Mouse (Mus musculus) v-Abl transformed pro-B cells (cell line): Measurements from ENCODE around the gene Rfc1.

Experiments
- in situ Hi-C, 2 experiments: fragments of 400-800 bp; cut with MboI; formaldehyde crosslinking; loops; one replicate each; pipeline ENCODE4 v1.15.1; 2025; ENCODE audit not compliant: unreplicated experiment in 2 of 2

The Rfc1 gene

DNA sequence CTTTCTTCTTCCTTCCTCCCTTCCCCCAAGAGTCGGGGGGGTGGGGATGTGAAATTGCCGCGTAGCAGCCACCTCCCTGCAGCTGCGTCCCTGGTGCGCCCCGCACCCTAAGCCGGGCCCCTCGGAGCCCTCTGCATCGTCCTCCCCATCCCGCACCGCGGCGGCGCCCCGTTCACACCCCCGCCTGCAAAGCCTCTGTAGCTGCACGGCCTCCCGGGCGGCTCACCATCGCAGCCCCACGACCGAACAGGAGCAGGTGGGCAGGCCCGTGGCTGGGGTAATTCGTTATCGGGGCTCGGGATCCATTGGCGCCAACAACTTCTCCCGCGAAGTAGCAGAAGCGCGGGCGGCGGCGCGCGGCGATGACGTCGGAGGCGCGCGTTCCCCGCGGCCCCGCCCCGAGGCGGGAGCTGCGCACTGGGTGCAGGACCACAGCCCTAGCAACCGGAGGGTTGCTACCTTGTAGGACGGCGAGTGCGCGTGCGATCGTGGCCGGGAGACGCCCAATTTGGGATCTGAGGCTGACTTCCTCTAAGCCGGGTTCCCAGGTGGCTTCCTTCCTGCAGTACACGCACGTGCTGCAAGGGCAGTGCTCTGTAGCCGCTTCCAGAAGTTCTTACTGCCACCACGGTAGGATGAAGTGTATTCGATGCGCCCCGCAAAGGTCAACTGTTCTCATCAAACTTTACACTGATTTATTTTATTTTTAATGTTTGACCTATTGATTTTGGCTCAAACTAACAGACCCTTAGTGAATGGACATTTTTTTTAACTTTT is at the start of gene Rfc1:
Gene Rfc1, minus strand, starts transcription at position 373 of the 777 bp plus-strand sequence.
- in situ Hi-C loops = loop anchor here (5.0 to 10.0 kb wide), 3 partner anchors 47 to 359 kb away; partner anchors contain the start of genes Lias (in 1 of the 2), Pds5a (in 1 of the 2) and Rpl9 (in 1 of the 2)

DNA sequence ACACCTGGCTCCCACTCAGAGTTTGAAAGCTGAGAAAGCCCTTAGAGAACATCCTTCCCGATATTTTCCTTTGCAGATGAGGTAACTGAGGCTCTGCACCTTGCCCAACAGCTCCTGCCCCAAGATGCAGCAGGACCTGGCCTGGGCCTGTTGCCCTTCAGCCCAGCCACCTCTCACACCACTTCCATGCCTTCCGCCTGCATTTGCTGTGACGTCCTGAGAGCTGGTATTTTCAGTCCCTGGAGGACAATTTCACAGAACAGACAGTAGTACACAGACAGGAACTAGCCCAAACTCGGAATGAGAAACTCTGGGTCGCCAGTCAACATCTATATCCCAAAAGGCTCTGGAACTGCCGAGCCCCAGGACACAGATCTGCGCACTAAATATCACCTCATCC is 39.3 kb upstream of the Rfc1 start:
- in situ Hi-C loops = loop anchor here in 1 of 2 experiments (25.0 kb wide), 2 partner anchors 863 to 1638 kb away; no protein-coding TSS in a partner anchor

DNA sequence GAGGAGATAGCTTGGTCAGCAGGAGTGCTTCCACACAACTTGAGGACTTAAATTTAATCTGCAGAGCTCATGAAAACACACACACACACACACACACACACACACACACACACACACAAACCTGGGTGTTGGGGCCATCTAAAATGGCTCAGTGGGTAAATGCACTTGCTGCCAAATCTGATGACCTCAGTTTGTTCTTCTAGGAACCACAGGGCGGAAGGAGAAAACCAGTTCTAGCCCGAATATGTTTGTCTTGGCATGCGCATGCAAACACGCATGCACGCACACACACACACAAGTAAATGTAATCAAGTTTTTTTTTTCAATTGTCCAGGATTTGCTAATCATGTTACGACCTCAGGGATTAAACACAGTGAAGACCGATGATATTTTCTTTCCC is 36.1 kb upstream of the Rfc1 start:
- in situ Hi-C loops = no loop called here

DNA sequence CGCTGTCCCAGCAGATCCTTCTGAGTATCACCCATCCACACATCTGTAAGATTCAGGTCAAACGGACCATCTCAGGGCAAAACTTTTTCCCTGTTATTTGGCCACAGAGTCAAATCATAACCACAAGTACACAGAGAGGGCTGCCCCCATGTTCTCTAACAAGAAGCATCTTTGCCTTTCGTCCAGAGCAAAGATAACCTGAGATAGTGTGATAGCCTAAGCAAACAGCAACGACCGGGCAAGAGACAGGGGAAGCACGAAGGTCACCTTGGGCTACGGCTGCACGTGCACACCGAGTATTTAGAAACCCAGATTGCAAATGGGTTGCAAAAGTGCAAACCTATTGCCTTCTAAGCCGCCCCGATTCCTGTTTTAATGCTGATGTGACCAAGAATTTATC is 32.4 kb upstream of the Rfc1 start:
- in situ Hi-C loops = no loop called here

DNA sequence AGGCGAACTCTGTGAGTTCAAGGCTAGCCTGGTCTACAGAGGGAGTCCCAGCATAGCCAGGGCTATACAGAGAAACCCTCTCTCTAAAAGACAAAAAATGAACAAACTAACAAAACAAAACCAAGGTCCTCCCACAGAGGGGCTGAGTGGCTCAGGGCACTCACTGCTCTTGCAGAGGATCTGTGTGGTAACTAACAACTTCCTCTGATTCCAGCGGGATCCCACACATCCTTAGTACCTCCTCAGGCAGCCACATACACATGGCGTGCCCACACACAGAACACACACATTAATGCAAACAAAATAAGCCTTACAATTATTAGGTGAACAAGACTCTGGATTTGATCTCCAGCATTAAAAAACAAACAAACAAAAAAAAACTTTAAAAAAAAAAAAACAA is 22.3 kb upstream of the Rfc1 start:
- in situ Hi-C loops = no loop called here

DNA sequence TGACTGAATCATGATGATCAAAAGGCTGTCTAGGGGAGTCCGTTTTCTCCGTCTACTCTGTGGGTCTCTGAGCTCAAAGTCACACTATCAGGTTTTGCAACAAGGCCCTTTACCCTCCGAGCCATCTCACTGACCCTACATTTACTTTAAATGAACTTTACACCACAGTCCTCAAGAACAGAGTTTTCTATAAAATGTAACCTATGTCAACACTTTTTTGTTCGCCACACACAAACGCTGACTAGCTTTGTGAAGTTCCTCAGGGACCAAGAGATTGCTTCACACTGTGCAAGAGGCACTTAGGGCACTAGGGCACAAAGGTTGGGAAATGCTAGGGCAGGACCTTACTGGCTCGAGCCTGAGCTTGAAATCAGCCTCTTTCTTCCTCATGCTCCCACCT is 21.4 kb upstream of the Rfc1 start:
- in situ Hi-C loops = no loop called here

DNA sequence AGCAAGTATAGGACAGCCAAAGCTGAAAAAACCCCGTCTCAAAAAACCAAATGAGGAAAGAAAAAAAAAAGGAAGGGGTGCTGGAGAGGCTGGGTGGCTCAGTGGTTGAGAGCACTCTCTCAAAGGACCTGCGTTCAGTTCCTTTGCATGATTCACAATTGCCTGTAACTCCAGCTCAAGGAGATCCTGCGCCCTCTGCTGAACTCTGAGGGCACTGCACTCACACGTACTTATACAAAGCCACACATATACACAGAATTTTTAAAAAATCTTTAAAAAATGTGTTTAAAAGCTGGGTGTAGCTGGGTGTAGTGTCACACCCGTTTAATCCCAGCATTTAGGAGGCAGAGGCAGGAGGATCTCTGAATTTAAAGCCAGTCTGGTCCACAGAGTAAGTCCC is 19.5 kb upstream of the Rfc1 start:
- in situ Hi-C loops = no loop called here

DNA sequence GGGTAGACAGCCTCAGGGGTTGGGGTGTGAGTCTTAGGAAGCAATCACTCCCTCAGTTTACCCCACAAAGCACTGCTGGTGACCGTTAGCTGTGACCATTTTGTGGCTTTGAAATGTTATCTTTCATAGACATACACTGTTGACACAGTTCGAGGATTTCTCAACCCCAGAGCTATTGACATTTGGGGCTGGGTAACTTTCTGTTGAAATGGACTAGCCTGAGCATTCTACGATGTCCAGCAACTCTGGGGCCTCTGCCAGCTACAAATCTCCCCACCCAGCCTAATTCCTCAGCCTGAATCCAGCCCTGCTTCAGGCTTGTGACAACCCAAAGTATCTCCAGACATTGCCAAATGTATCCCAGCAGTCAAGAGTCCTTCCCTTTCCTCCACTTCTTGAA is 18.6 kb upstream of the Rfc1 start:
- in situ Hi-C loops = no loop called here

DNA sequence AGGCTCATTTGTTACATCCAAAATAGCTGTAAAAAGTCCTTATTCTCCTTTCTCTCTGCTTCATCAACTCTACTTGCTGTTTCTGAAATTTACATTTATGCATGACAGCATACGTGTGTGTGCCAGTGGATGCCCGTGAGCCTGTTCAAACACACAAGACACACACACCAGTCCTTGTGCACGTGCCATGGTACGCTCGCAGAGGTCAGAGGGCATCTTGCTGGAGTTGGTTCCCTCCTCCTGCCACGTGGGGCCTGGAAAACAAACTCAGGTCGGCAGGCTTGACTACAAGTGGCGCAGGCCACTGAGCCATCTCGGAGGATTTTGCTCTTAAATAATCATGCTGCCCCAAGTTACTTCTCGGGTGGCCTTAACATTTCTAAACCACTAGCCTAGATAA is 15.0 kb upstream of the Rfc1 start:
- in situ Hi-C loops = no loop called here

DNA sequence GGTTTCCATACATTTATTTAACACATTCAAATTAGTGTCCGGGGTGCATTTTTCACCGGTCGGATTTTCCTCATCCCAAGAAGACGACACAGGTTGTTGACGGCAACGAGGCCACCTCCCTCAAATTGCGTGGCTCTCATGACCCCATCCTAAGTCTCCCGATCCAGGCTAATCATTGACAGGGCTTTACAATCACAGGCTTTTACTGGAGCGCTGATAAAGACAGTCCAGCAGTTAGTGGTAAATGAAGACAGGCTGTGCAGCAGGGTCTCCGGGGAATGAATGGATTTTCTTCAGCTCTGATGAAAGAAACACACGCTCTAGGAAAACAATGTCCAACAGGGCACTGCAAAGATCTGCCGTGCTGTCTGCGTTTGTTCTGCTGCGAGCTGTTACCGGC is 12.7 kb upstream of the Rfc1 start, which contains the start of gene Klb:
Gene Klb, plus strand, starts transcription at position 147 of the 400 bp plus-strand sequence.
- in situ Hi-C loops = no loop called here

DNA sequence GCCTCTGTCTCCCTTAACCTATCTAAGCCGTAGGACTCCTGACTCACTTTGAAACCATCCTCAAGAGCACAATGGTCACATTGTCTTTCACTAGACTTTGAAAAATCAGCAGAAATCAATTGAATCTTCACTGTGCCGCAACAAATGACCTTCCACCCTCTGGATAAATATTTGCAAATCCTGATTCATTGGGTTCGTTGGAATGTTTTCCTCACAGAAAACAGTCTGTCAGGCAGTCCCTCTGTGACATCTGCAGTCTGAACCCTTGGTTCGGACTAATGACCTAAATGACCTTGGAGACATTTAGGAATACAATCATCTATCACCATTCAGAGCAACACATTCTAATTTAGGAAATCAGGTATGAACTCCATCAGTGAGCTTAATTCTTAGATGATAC is 4.7 kb upstream of the Rfc1 start:
- in situ Hi-C loops = no loop called here

DNA sequence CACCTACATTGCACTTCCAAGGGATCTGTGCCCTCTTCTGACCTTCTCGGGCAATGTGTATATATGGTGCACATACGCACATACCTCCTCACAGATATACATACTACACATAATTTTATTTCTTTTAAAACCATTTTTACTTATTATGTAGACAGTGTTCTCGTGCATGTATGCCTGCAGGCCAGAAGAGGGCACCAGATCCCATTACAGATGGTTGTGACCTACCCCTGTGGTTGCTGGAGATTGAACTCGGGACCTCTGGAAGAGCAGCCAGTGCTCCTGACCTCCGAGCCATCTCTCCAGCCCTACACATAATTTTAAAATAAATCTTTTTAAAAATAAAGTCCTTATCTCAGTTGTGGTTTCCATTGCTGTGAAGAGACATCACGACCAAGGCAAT is 2.9 kb upstream of the Rfc1 start:
- in situ Hi-C loops = loop anchor here (5.0 to 10.0 kb wide), 3 partner anchors 44 to 356 kb away; partner anchors contain the start of genes Lias (in 1 of the 2), Pds5a (in 1 of the 2) and Rpl9 (in 1 of the 2)

DNA sequence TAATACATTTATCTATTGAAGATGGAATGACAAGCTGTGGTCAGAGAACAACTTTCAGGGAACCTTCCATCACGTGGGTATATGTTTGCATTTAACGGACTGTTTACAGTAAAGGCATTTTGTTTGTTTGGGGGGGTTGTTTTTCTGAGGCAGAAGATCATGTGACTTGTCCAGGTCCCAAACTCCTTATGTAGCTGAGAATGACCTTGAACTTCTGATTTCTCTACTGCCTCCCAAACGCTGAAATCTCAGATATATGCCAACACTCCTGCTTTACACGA is 545 bp upstream of the Rfc1 start:
- in situ Hi-C loops = loop anchor here (5.0 to 10.0 kb wide), 3 partner anchors 46 to 359 kb away; partner anchors contain the start of genes Lias (in 1 of the 2), Pds5a (in 1 of the 2) and Rpl9 (in 1 of the 2)

DNA sequence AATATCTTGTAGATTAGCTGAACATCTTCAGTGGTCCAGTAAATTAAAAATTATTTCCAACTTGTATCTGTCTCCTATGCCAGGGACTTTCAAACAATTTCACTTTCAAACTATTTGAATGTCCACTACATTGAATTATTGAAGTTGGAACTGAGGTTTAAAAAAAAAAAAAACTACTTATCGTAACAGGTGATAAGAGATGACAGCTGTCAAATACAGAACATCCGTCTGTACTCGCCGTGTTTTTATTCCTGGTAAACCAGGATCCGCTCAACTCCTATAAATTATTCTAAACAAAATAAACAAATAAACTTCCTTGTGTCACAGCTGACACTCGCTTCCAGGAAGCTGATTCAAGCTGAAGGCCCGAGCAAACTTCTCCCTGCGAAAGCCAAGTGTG is 682 bp downstream of the Rfc1 start:
- in situ Hi-C loops = loop anchor here (5.0 to 10.0 kb wide), 3 partner anchors 48 to 360 kb away; partner anchors contain the start of genes Lias (in 1 of the 2), Pds5a (in 1 of the 2) and Rpl9 (in 1 of the 2)

DNA sequence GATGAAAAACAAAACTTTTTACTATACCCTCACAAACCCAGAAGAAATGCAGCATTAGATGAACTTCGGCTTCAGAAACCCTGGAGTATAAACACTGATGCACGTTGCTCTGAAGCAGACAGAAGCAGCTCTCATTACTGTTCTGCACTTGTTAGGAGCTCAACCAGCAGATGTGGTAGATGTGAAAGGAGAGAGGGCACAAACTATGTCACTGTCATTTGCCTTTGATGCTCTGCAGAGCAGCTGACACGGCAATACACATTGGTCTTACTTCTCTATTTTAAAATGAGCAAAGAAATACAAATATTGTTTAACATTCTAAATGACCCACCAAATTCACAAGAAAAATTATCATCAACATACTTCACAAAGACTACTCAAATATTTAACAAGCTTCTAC is 5.5 kb downstream of the Rfc1 start:
- in situ Hi-C loops = loop anchor here in 1 of 2 experiments (10.0 kb wide), 1 partner anchor 365 kb away; the partner anchor contains the start of gene Pds5a

DNA sequence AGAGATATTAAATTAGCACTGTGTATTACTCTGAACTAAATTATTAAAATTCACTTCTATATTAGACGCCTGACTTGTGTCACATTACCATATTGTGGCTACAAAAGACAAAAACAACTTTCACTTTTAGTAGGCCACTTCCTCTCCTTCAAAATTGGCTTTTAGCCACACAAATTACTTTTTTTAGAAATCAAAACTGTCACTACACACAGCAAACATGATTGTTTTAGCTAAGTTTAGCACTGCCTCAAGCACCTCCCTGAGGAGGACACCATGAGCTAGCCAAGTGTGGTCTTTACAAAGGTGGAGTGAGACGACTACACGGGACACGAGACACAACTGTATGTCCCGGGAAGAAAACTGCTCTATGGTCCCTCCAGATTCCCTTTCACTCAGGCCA is 9.3 kb downstream of the Rfc1 start:
- in situ Hi-C loops = no loop called here

DNA sequence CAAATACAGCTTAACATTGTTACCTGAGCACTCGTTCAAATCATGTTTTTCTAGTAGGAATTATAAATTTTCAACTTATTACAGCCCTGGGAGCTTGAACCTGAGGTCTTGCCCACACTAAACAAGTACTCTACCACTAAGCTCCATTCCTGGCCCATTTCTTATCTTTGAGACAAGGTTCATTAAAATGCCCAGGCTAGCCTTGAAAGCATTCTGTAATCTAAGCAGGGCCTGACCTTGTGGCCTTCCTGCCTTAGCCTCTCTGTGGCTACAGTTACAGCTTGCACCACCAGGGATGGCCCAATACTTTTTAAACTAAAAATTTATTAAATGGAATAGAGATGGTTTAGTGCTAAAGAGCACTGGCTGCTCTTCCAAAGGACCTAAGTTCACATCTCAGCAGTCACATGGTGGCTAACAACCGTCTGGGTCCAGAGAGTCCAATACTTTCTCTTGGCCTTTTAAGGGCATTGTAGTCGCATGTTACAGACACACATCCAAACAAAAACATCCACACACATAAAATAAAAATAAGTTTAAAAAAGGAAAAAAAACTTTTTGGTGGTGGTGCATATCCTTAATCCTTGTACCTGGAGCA is 10.6 kb downstream of the Rfc1 start:
- in situ Hi-C loops = no loop called here

DNA sequence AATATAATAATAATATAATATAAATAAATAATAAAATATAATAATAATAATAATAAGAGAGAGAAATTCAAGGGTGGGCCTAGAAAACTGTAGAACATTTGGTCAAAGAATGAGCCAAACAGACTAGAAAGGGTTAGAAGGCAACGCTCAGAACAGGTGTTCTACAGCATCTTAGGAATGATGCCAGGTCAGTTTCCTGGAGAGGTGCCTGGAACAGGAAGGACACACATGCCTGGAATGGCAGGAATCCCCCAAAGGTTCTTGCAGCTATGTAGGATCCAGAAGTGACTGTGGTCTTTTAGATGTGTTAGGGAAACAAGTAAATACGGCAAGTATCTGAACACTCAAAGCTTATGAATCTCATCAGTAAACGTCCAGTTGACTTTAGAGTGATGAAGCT is 11.2 kb downstream of the Rfc1 start:
- in situ Hi-C loops = no loop called here

DNA sequence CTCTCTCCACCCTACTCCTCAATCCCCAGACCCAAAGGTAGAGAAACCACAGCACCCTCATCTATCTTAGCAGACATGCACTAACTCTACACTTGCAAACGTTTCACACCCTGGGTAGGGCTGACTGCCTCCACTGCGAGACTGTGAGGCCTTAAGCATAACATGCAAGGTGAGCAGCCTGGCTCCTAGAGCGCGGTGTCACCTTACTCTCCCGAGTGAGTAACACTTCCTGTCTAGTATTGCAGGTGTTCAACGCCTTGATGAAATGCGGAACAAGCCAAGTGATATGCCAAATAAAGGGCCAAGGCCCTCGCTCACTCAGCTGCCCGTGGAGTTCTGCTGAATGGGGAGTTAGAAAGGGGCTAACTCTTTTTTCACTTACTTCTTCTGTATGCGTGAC is 13.3 kb downstream of the Rfc1 start:
- in situ Hi-C loops = no loop called here

DNA sequence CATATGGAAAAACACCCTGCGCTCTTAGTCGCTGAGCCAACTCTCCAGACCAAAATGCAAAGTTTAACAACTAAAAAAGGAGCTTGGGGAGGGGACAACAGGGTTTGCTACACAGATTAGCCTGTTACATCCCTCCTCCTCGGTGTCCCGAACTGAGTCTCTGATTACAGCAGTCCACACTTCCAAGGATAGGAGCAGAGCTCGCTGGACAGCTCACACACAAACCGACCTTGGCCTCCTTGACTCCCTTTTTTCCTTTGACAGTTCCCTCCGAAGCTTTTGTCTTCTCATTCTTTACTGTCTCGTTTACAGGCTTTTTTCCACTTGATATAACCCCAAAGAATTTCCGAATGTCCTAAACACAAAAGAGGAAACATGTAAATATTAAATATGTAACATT is 16.3 kb downstream of the Rfc1 start:
- in situ Hi-C loops = no loop called here

DNA sequence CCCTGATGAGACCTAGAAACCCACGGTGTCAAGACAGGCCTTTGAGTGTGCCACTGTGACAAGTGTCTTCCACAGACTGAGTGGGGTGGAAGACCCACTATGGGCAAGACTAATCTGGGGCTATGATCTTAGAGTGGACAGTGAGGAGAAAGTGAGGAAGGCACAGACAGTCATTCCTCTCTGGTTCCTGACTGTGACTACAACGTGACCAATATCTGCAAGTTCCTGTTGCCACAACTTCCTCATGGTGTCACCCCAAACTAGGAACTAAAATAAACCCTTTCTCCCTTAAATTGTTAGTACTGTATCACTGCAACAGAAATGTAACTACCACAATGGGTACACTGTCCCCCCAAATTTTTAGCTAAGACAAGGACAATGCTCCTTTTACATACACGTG is 26.6 kb downstream of the Rfc1 start:
- in situ Hi-C loops = no loop called here

DNA sequence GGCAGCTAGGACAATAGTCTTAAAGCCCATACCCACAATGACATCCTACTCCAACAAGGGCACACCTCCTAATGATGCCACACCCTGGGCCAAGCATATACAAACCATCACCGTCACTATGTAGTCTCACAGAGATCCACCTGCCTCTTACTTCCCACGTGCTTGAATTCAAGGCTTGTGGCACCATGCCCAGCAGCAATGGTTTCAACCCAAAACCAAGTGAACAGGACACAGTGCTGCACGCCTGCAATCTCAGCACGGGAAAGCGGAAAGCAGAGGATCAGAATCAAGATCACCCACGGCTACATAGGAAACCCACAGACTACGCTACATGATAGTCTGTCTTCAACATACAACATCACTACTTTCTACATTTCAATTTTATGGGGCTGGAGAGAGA is 27.3 kb downstream of the Rfc1 start:
- in situ Hi-C loops = no loop called here
